Mouse (Mus musculus) limb, embryonic 11.5 days (tissue): ENCODE data around the gene Susd1. TPM values are rescaled to one million over a fixed set of nuclear protein-coding genes. Genes with fewer than 3 reads are reported as not detected.

Source experiments
- ATAC-seq: fragments of 200-750 bp; cut with Nextera tagmentation; 2 replicates; pipeline ENCODE4 v1.8.0; 2017; ENCODE audit warnings: low read depth; ENCODE audit not compliant: insufficient number of reproducible peaks, low FRiP score, low TSS enrichment
- DNase-seq: peaks from one replicate; pipeline ENCODE4 v3.0.0-alpha.2; 2015; ENCODE audit warnings: low spot score
- H3K27ac ChIP-seq: fragments of 300-500 bp; sonication (generic); replicated peaks from 2 replicates; pipeline ENCODE4 v1.5.1; 2014; ENCODE audit warnings: low read depth, mild to moderate bottlenecking, low read length
- H3K27me3 ChIP-seq: fragments of 300-500 bp; sonication (generic); 2 replicates; pipeline ENCODE4 v1.6.1; 2014; ENCODE audit warnings: mild to moderate bottlenecking, low read length, mixed read lengths; ENCODE audit not compliant: control insufficient read depth, insufficient read depth
- H3K36me3 ChIP-seq: fragments of 300-500 bp; sonication (generic); 2 replicates; pipeline ENCODE4 v1.6.1; 2014; ENCODE audit warnings: mild to moderate bottlenecking, low read length, moderate library complexity, mixed read lengths; ENCODE audit not compliant: control insufficient read depth, insufficient read depth
- H3K4me1 ChIP-seq: fragments of 300-500 bp; sonication (generic); 2 replicates; pipeline ENCODE4 v1.6.1; 2014; ENCODE audit warnings: low read length, mixed read lengths; ENCODE audit not compliant: control insufficient read depth, insufficient read depth
- H3K4me2 ChIP-seq: fragments of 300-500 bp; sonication (generic); 2 replicates; pipeline ENCODE4 v1.6.1; 2014; ENCODE audit warnings: low read depth, mild to moderate bottlenecking, moderate library complexity; ENCODE audit not compliant: severe bottlenecking
- H3K4me3 ChIP-seq: fragments of 300-500 bp; sonication (generic); 2 replicates; pipeline ENCODE4 v1.5.1; 2014; ENCODE audit warnings: low read depth, low read length
- H3K9ac ChIP-seq: fragments of 300-500 bp; sonication (generic); 2 replicates; pipeline ENCODE4 v1.6.1; 2014; ENCODE audit warnings: mild to moderate bottlenecking, low read length
- H3K9me3 ChIP-seq: fragments of 300-500 bp; sonication (generic); 2 replicates; pipeline ENCODE4 v1.6.1; 2016; ENCODE audit warnings: low read length; ENCODE audit not compliant: control insufficient read depth
- WGBS: fragments of 180-500 bp; shearing (Covaris S2); extraction: QIAGEN DNeasy Blood & Tissue Kit; methylation state at CpG from one replicate; pipeline ENCODE4 v1.1.7; 2014; 5-methylcytosine and 5-hydroxymethylcytosine counted together
- polyA plus RNA-seq: library from polyadenylated mRNA; unstranded; fragments of >200 nt; fragmentation: Nextera tagmentation; extraction: Ambion mirVana; gene quantifications from 2 replicates; pipeline ENCODE4 v1.2.1, GENCODE M21; 2014

Gene Susd1
- polyA plus RNA-seq, 1 experiment from 2014 or later: 0.99 TPM

DNA sequence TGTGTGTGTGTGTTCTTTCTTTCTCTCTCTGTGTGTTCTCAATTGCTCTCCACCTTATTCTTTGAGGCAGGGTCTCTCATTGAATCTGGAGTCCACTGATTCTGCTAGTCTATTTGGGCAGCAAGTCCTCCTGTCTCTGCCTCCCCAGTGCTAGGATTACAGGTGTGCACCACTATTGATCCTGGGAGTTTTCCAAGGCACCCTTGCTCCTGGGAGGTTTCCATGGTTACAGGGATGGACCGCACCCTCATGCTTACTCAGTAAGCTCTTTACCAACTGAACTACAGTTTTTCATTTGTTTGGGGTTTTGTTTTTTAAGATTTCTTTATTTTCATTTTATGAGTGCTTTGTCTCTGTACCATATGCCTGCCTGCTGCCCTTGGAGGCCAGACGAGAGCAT lies 68.5 kb downstream of the Susd1 start:
- Histone ChIP-seq H3K27me3 (no peaks in the 10 kb centered on the region), H3K4me2 (no peak overlapping the region), H3K4me1 (no peaks in the 10 kb centered on the region), H3K36me3 (no peaks in the 10 kb centered on the region), H3K4me3 (no peak overlapping the region), H3K9ac (no peak overlapping the region), H3K27ac (no peak overlapping the region), H3K9me3 (no peaks in the 10 kb centered on the region)
- DNase-seq (no peak), ATAC-seq (no peak)
- WGBS: 95% methylated on average over 2 of the region's 2 CpGs

DNA sequence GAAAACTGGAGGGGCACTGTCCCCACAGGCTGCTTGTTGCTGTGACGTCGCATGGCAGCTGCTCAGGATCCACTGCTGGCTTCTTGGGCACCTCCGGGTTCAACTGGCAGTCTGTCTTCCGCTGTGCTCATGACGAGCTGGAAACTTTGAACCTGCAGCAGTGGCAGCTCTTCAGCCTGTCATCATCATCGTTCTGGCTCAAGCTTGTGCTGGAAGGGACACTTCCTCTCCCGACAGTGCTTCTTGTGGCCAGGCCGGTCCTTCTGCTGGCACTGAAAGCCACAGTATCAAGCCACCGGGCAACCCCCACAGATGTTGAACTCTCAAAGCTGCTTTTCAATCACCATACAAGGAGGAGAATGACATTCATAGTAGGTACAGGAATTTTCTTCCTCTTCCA lies 70.3 kb downstream of the Susd1 start:
- H3K4me3 ChIP-seq: no peak overlapping the region
- no peak for ATAC-seq
- 86% methylated on average over 9 of the region's 9 CpGs for WGBS

DNA sequence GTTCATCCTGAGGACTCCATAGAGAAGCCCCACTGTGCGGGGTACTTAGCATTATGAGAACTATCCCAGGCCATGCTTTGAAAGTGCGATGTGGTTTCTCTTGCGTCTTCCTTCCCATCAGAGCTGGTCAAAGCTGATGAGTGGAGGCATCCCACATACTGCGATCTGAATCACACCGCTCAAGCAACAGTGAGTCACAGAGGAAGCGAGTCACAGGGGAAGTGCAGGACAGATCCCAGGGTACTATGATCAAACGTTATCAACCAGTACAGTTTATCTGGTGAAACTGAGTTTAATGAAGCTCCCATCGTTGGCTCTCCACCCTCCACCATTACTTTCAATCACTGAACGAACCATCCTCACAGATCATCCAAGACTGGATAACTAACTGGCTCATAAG lies 72.2 kb downstream of the Susd1 start:
- ATAC-seq (no peak), DNase-seq (no peak)
- Histone ChIP-seq H3K27me3 (no peaks in the 10 kb centered on the region), H3K9ac (no peak overlapping the region), H3K4me3 (no peak overlapping the region), H3K36me3 (no peaks in the 10 kb centered on the region), H3K4me2 (no peak overlapping the region), H3K9me3 (no peaks in the 10 kb centered on the region), H3K4me1 (no peaks in the 10 kb centered on the region), H3K27ac (no peak overlapping the region)
- 94% methylated on average over 9 of the region's 9 CpGs for WGBS

More for the DNA sequence above, 70.3 kb downstream of the Susd1 start:
- Histone ChIP-seq H3K36me3 (no peaks in the 10 kb centered on the region), H3K9ac (no peak overlapping the region), H3K4me2 (no peak overlapping the region), H3K9me3 (no peaks in the 10 kb centered on the region), H3K4me1 (no peaks in the 10 kb centered on the region), H3K27me3 (no peaks in the 10 kb centered on the region), H3K27ac (no peak overlapping the region)
- DNase-seq: no peak

DNA sequence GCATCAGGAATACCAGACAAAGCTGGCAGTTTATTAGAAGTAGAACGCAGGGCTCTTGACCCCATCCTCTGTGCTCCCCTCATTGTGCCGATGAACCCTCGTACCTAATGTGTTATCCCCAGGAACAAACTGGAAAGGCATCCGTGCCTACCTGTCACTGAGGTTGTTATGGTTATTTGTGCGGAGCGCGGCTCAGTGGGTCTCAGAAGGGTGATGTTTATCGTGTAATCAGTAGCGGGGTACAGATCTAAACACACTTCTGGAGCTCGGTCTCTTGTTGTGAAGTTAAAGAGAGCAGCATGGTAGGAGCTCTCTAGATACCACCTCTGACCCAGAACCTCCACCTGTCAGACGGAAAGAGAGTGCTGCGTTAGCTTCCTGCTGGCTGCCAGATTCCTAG lies 72.9 kb downstream of the Susd1 start:
- Histone ChIP-seq H3K9me3 (no peaks in the 10 kb centered on the region), H3K4me2 (no peak overlapping the region), H3K36me3 (no peaks in the 10 kb centered on the region), H3K27me3 (no peaks in the 10 kb centered on the region), H3K27ac (no peak overlapping the region), H3K4me3 (no peak overlapping the region), H3K9ac (no peak overlapping the region), H3K4me1 (no peaks in the 10 kb centered on the region)
- ATAC-seq: no peak
- no peak for DNase-seq
- WGBS: 94% methylated on average over 12 of the region's 12 CpGs

DNA sequence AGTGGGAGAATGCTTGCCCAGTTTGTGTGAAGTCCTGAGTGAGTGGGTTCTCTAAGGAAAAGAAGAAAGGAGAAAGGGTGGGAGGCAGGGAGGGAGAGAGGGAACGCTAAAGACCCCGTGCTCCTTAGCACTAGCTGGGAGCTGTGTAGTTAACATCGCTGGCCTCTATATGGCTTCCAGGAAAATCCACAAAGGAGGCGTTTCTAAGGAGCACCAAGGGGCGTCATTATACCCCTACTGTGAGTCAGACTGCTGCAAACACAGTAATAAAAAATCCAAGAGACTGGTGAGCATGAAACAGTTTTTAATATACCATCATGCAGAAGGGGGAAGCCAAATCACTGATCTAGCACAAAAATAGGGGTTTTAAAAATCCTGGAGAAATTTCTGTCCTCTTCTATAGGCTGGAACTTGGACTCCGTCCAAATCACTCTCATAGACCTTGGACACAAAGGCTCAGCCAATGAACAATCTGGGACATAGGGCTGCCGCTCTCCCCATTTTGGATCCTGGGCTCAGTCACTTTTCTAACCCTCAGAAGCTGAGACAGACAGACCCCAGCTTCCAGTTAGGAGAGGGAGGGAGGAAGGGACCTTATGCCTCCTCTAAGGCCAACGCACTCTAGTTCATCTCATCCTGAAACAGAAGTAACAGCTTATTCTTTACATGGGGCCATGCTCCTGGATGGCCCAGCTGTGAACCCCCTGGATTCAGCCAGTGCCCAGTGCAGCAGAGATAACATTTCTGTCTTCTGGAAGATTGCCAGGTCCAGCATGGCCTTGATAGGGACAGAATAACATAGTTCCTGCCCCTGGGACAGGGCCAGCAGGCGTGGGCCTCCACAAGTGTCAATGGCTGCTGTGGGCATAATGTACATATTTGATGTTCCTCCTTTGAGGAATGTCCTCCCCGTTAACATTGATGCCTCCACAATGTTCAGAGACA lies 73.9 kb downstream of the Susd1 start:
- Histone ChIP-seq H3K27ac (no peak overlapping the region), H3K27me3 (no peaks in the 10 kb centered on the region), H3K9ac (no peak overlapping the region), H3K9me3 (no peaks in the 10 kb centered on the region), H3K36me3 (no peaks in the 10 kb centered on the region), H3K4me3 (no peak overlapping the region), H3K4me2 (no peak overlapping the region), H3K4me1 (no peaks in the 10 kb centered on the region)
- 71% methylated on average over 10 of the region's 10 CpGs for WGBS
- no peak for DNase-seq
- ATAC-seq: no peak

DNA sequence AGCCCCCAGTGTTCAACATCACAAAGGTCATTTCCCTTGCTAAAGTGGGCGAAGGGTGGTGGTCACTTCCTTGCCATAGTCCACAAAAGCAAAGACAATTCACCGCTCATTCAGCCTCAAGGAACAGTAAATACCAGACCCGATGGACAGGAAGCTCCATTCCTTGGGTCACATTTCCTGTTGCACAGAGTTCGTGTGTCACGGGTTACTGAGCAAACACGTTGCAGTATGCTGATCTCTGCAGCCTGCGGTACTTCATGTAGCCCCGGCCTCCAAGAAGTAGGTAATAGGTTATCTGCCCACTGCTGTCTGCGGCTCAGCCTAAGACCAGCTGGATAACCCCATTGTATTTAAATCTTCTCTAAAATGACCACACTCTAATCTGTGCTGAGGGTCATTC lies 75.4 kb downstream of the Susd1 start:
- Histone ChIP-seq H3K9ac (no peak overlapping the region), H3K4me3 (no peak overlapping the region), H3K27ac (no peak overlapping the region), H3K4me1 (no peaks in the 10 kb centered on the region), H3K27me3 (no peaks in the 10 kb centered on the region), H3K4me2 (no peak overlapping the region), H3K36me3 (no peaks in the 10 kb centered on the region), H3K9me3 (no peaks in the 10 kb centered on the region)
- ATAC-seq (no peak), DNase-seq (no peak)
- WGBS: 77% methylated on average over 9 of the region's 9 CpGs

DNA sequence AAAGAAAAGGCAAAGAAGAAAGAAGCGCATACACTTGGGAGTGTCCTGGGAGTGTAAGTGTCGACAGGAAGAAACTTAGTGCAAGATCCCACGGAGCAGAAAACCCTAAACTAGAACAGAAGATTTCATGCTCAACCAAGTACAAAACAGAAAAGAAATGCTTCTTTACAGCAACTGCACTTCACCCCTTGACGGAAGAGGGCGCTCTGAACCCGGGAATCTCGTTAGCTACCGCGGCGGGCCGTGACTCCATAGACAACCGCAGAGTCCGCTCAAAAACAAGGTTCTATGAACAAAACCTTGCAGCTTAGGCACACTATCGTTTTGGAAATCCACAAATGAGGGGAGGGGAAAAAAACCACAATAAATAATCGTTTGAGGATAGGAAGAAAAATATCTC lies 77.7 kb downstream of the Susd1 start:
- no peaks in the 10 kb centered on the region for H3K36me3 ChIP-seq
- no peak overlapping the region for H3K4me3 ChIP-seq
- no peaks in the 10 kb centered on the region for H3K27me3 ChIP-seq
- H3K9ac ChIP-seq: no peak overlapping the region
- DNase-seq (peak; percentile 89), ATAC-seq (no peak)
- no peaks in the 10 kb centered on the region for H3K9me3 ChIP-seq
- H3K4me2 ChIP-seq: no peak overlapping the region
- WGBS: 2% methylated on average over 15 of the region's 15 CpGs
- no peak overlapping the region for H3K27ac ChIP-seq
- no peaks in the 10 kb centered on the region for H3K4me1 ChIP-seq

DNA sequence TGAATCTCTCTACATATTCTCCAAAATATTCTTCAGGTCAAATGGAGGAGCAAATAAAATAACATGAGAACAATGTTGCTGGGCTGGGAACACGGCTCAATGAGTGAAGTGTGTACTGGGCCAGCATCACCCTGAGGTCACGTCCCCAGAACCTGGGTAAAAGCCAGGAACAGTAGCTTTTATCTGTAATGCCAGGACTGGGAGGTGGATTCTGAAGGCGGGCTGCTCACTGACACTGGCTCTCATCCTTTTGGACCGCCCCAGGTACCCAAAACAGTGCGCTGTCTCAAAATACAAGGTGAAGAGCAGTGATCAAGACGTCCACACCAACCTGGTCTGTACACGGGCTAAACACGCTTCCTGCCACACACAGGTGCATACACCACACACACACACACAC lies 78.5 kb downstream of the Susd1 start:
- no peak overlapping the region for H3K27ac ChIP-seq
- H3K4me1 ChIP-seq: no peaks in the 10 kb centered on the region
- no peak overlapping the region for H3K4me3 ChIP-seq
- no peak overlapping the region for H3K4me2 ChIP-seq
- H3K27me3 ChIP-seq: no peaks in the 10 kb centered on the region
- no peak for DNase-seq
- H3K36me3 ChIP-seq: no peaks in the 10 kb centered on the region
- no peaks in the 10 kb centered on the region for H3K9me3 ChIP-seq
- no peak overlapping the region for H3K9ac ChIP-seq
- ATAC-seq: no peak
- 89% methylated on average over 8 of the region's 8 CpGs for WGBS

DNA sequence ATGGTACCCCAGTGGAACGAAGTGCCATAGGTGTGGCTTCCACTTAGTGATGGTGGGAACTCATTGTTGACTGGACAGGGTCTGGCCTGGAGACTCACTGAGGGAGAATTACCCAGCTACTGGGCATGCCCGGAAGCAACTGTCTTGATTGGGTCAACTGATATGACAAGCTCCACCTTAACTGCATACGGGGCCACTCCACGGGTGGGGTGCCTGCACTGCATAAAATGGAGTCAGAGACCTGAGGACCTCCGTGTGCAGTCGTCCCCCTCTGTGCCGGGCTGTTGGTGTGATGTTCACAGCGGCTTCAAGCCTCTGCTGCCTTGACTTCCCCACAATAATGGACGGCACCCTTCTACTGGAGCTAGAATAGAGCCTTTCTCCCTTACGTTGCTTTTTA lies 79.5 kb downstream of the Susd1 start:
- no peaks in the 10 kb centered on the region for H3K4me1 ChIP-seq
- H3K4me2 ChIP-seq: no peak overlapping the region
- H3K4me3 ChIP-seq: no peak overlapping the region
- ATAC-seq (no peak), DNase-seq (no peak)
- WGBS: 81% methylated on average over 10 of the region's 10 CpGs
- H3K9ac ChIP-seq: no peak overlapping the region
- H3K27ac ChIP-seq: no peak overlapping the region
- no peaks in the 10 kb centered on the region for H3K27me3 ChIP-seq
- H3K36me3 ChIP-seq: no peaks in the 10 kb centered on the region
- H3K9me3 ChIP-seq: no peaks in the 10 kb centered on the region
